Mouse (Mus musculus): ENCODE results near the gene Kcnn4.

- TF ChIP-seq ZNF384 (IDR thresholded peaks at IDR 0.05; ENCODE audit: low read depth, low read length) (no peak), ZC3H11A (IDR thresholded peaks at IDR 0.05; ENCODE audit: borderline replicate concordance, low read depth, low read length) (no peak)
Observed at GRCm38 (mm10) chr7:24343701-24344272, 26.3 kb upstream of the Kcnn4 start.

Measured in ES-E14 (cell line).